17 mouse cellular contexts compared by ENCODE assay signal in the genomic region with DNA sequence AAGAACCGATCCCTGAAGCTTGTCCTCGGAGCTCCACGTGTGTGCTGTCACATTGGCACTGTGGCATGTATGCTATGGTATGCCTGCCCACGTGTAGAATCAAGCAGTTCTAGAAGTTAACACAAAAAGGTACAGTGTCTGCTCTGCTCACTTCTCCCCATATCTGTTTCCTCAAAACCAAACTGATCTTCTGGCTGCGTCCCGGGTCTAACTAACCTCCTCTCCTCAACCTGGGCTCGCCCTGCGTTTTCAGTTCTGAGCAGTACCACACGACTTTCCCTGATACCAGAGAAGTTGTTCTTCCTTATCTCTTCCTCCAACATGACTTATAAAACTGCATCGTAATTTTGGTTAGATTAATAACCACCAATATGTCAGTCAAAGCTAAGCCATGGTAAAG. TPM values are rescaled to one million over a fixed set of nuclear protein-coding genes. Genes with fewer than 3 reads are reported as not detected.
DNase-seq lines count a peak whose midpoint lies in the region; ATAC-seq and TF ChIP-seq lines count a peak whose summit lies in the region.
"Had no signal": no experiment of that assay in that cellular context is flagged by ENCODE, and none has a peak within 500 bp of the region (broad histone marks: within the 10 kb centered on the region; RNA-seq: fewer than 3 reads in every experiment).

No protein-coding gene starts in this region.

- TF ChIP-seq POLR2A in lung, adult 2 months (IDR thresholded peaks at IDR 0.05; ENCODE audit: borderline replicate concordance, extremely low read depth, low read depth, low read length), result no peak

- TF ChIP-seq CTCF in lung, adult 2 months (IDR thresholded peaks at IDR 0.05; ENCODE audit: insufficient read depth, low read length), result no peak
- TF ChIP-seq CTCF in left cerebral cortex, adult 2 months (IDR thresholded peaks at IDR 0.05), result no peak

- no peak for DNase-seq in lung, adult 2 months
- DNase-seq in c-Kit-negative CD71-positive TER-119-positive erythroid progenitor cells, embryonic 14.5 days (ENCODE audit: low read depth, low spot score), result peak; percentile 59
- peak; percentile 81 for DNase-seq in liver
- peak; percentile 10 for DNase-seq in naive thymus-derived CD4-positive, alpha-beta T cell, adult 2 months (ENCODE audit: low read depth)
- no peak for DNase-seq in layer of hippocampus, postnatal 36 days
- DNase-seq in left cerebral cortex, adult 2 months (ENCODE audit: extremely low spot score in 1 of 2, low spot score in 2 of 2), result no peak
- DNase-seq: gastrocnemius, postnatal 36 days; heart, postnatal 4 days; kidney, postnatal 10 days; lung, postnatal 14 days; thymus, postnatal 4 days had no signal

- intact Hi-C loops in left cerebral cortex, adult 2 months (cut with DNase I), result no loop called here

- no peak for ATAC-seq in lung, embryonic 16.5 days (ENCODE audit: low read depth)
- ATAC-seq: forebrain, embryonic 13.5 days had no signal

- H3K9me3 ChIP-seq in lung, embryonic 16.5 days (ENCODE audit: control insufficient read depth, low read length), result no peaks in the 10 kb centered on the region
- H3K9me3 ChIP-seq: embryonic facial prominence, embryonic 10.5 days; forebrain, embryonic 13.5 days had no signal

- H3K9ac ChIP-seq in lung, embryonic 16.5 days (ENCODE audit: low read length), result no peak overlapping the region
- H3K9ac ChIP-seq: forebrain, embryonic 13.5 days had no signal

- peak overlapping the region; percentile 32 for H3K4me2 ChIP-seq in lung, embryonic 16.5 days (ENCODE audit: low read depth, low read length)
- H3K4me2 ChIP-seq: forebrain, embryonic 13.5 days had no signal

- 52% methylated on average over 10 of the region's 10 CpGs for WGBS in lung, embryonic 16.5 days
- 39% methylated on average over 10 of the region's 10 CpGs for WGBS in lung, adult 2 months

- peak overlapping the region; percentile 59; the same call in 1 of the 2 replicates for H3K27ac ChIP-seq in lung, embryonic 16.5 days (ENCODE audit: low read length)
- no peak overlapping the region for H3K27ac ChIP-seq in left cerebral cortex, adult 2 months
- H3K27ac ChIP-seq: embryonic facial prominence, embryonic 10.5 days; forebrain, embryonic 13.5 days had no signal

- no peaks in the 10 kb centered on the region for H3K27me3 ChIP-seq in lung, embryonic 16.5 days (ENCODE audit: control insufficient read depth, insufficient read depth, low read depth, low read length)
- H3K27me3 ChIP-seq: forebrain, embryonic 13.5 days had no signal

- peaks cover 20% of the 10 kb centered on the region for H3K4me1 ChIP-seq in lung, embryonic 16.5 days (replicated peaks; ENCODE audit: control insufficient read depth, insufficient read depth, low read length)
- H3K4me1 ChIP-seq in lung, adult 2 months (ENCODE audit: control insufficient read depth, insufficient read depth, low read length), result peaks cover 8% of the 10 kb centered on the region; the same call in 1 of the 2 replicates

- H3K4me3 ChIP-seq in lung, embryonic 16.5 days (ENCODE audit: low read length), result no peak overlapping the region
- H3K4me3 ChIP-seq in lung, adult 2 months (replicated peaks; ENCODE audit: extremely low read depth, low read depth, low read length), result no peak overlapping the region
- no peak overlapping the region for H3K4me3 ChIP-seq in left cerebral cortex, adult 2 months
- H3K4me3 ChIP-seq: embryonic facial prominence, embryonic 10.5 days; forebrain, embryonic 13.5 days had no signal

- H3K36me3 ChIP-seq in lung, embryonic 16.5 days (ENCODE audit: control insufficient read depth, insufficient read depth, low read length), result no peaks in the 10 kb centered on the region
- H3K36me3 ChIP-seq: embryonic facial prominence, embryonic 10.5 days had no signal

RNA-seq across cellular contexts. Expression of a gene that starts 9.2 kb away (rescaled TPM):
- 67.1 and 75.1 TPM in 2 replicates for polyA plus RNA-seq in lung, embryonic 16.5 days (2015; fragmentation: Nextera tagmentation; extraction: Ambion mirVana)
- 45.1 and 69.5 TPM in 2 replicates for polyA plus RNA-seq in lung, adult 2 months (2012; rRNA removed)
- 1 to 10 TPM; 8.6 to 8.7 TPM for total RNA-seq in layer of hippocampus, postnatal 36 days (2021)
- total RNA-seq in left cerebral cortex, adult 2 months (2021), result 1 to 10 TPM; 6.3 to 6.7 TPM

RNA-seq across cellular contexts. Expression of a gene that starts 39.9 kb away (rescaled TPM):
- not detected in 2 replicates for polyA plus RNA-seq in lung, embryonic 16.5 days (2015; fragmentation: Nextera tagmentation; extraction: Ambion mirVana)
- not detected in 2 replicates for polyA plus RNA-seq in lung, adult 2 months (2012; rRNA removed)
- not detected for total RNA-seq in layer of hippocampus, postnatal 36 days (2021)
- not detected for total RNA-seq in left cerebral cortex, adult 2 months (2021)
- total RNA-seq: gastrocnemius, postnatal 36 days; heart, postnatal 4 days; left cerebral cortex, postnatal 10 days; monocyte, adult 5-6 weeks had no signal
- polyA plus RNA-seq: embryonic facial prominence, embryonic 10.5 days; forebrain, embryonic 13.5 days; stomach, embryonic 14.5 days had no signal

Comparison
In these comparisons a context has a peak if more than half of its experiments do, and no peak if none do; other contexts are left out.
1. DNase-seq: peak in c-Kit-negative CD71-positive TER-119-positive erythroid progenitor cells, embryonic 14.5 days (single experiment), liver (single experiment) and naive thymus-derived CD4-positive, alpha-beta T cell, adult 2 months (single experiment); none in lung, adult 2 months (single experiment), layer of hippocampus, postnatal 36 days (0 of 2) and left cerebral cortex, adult 2 months (0 of 2).